Mouse (Mus musculus) neural tube, embryonic 12.5 days (tissue): Measurements from ENCODE around the gene Ifngr2. TPM values are rescaled to one million over a fixed set of nuclear protein-coding genes. Genes with fewer than 3 reads are reported as not detected.

Experiments used
- ATAC-seq: fragments of 200-750 bp; cut with Nextera tagmentation; 2 replicates; pipeline ENCODE4 v1.8.0; 2017; ENCODE audit warnings: low read depth, mild to moderate bottlenecking, moderate TSS enrichment, moderate library complexity; ENCODE audit not compliant: low FRiP score
- H3K27ac ChIP-seq: fragments of 300-500 bp; sonication (generic); 2 replicates; pipeline ENCODE4 v1.5.1; 2016
- H3K27me3 ChIP-seq: fragments of 300-500 bp; sonication (generic); replicated peaks from 2 replicates; pipeline ENCODE4 v1.6.1; 2016; ENCODE audit warnings: mild to moderate bottlenecking
- H3K36me3 ChIP-seq: fragments of 300-500 bp; sonication (generic); 2 replicates; pipeline ENCODE4 v1.6.1; 2016; ENCODE audit warnings: mild to moderate bottlenecking
- H3K4me1 ChIP-seq: fragments of 300-500 bp; sonication (generic); 2 replicates; pipeline ENCODE4 v1.6.1; 2016
- H3K4me2 ChIP-seq: fragments of 300-500 bp; sonication (generic); replicated peaks from 2 replicates; pipeline ENCODE4 v1.6.1; 2016; ENCODE audit warnings: mild to moderate bottlenecking
- H3K4me3 ChIP-seq: fragments of 300-500 bp; sonication (generic); 2 replicates; pipeline ENCODE4 v1.5.1; 2016
- H3K9ac ChIP-seq: fragments of 300-500 bp; sonication (generic); 2 replicates; pipeline ENCODE4 v1.6.1; 2016; ENCODE audit warnings: mild to moderate bottlenecking
- H3K9me3 ChIP-seq: fragments of 300-500 bp; sonication (generic); 2 replicates; pipeline ENCODE4 v1.6.1; 2016; ENCODE audit warnings: mild to moderate bottlenecking
- WGBS: fragments of 180-500 bp; shearing (Covaris S2); methylation state at CpG from one replicate; pipeline ENCODE4 v1.1.7; 2016; 5-methylcytosine and 5-hydroxymethylcytosine counted together
- polyA plus RNA-seq: library from polyadenylated mRNA; unstranded; fragments of >200 nt; fragmentation: Nextera tagmentation; extraction: Ambion mirVana; gene quantifications from 2 replicates; pipeline ENCODE4 v1.2.1, GENCODE M21; 2016

Gene Ifngr2
- 46.9 TPM in 2 replicates for polyA plus RNA-seq

GRCm38 (mm10) chr16:91546836-91547741 lies at the start of gene Ifngr2:
Ifngr2 (plus strand) TSS chr16:91547072.
- peaks cover 24% of the 10 kb centered on the region for H3K4me1 ChIP-seq
- H3K4me3 ChIP-seq = peak within 1 kb of the TSS; percentile 93
- H3K9me3 ChIP-seq = no peaks in the 10 kb centered on the region
- no peaks in the 10 kb centered on the region for H3K27me3 ChIP-seq
- H3K9ac ChIP-seq = peak within 1 kb of the TSS; percentile 93
- peak within 1 kb of the TSS; percentile 76 for H3K4me2 ChIP-seq
- peak; percentile 87 for ATAC-seq
- H3K36me3 ChIP-seq = no peaks in the 10 kb centered on the region
- WGBS = under 1% methylated on average over 59 of the region's 74 CpGs
- no peak within 1 kb of the TSS for H3K27ac ChIP-seq

- Histone ChIP-seq H3K27ac (no peak overlapping the region), H3K4me3 (no peak overlapping the region), H3K4me2 (no peak overlapping the region), H3K4me1 (no peaks in the 10 kb centered on the region), H3K9ac (no peak overlapping the region), H3K9me3 (no peaks in the 10 kb centered on the region), H3K36me3 (peaks cover 87% of the 10 kb centered on the region), H3K27me3 (no peaks in the 10 kb centered on the region)
- ATAC-seq = no peak
- 91% methylated on average over 7 of the region's 7 CpGs for WGBS
These were observed 48.8 kb upstream of the Ifngr2 start for GRCm38 (mm10) chr16:91498041-91498440.

- Histone ChIP-seq H3K27me3 (no peaks in the 10 kb centered on the region), H3K36me3 (peaks cover 74% of the 10 kb centered on the region), H3K4me2 (no peak overlapping the region), H3K9me3 (no peaks in the 10 kb centered on the region), H3K9ac (no peak overlapping the region), H3K27ac (no peak overlapping the region), H3K4me1 (no peaks in the 10 kb centered on the region), H3K4me3 (no peak overlapping the region)
- WGBS = 95% methylated on average over 7 of the region's 7 CpGs
- no peak for ATAC-seq
These were observed 42.2 kb upstream of the Ifngr2 start for GRCm38 (mm10) chr16:91504701-91505100.

GRCm38 (mm10) chr16:91505116-91505601 lies 41.7 kb upstream of the Ifngr2 start:
- H3K4me3 ChIP-seq = no peak overlapping the region
- peaks cover 70% of the 10 kb centered on the region for H3K36me3 ChIP-seq
- no peaks in the 10 kb centered on the region for H3K4me1 ChIP-seq
- H3K9ac ChIP-seq = no peak overlapping the region
- H3K27me3 ChIP-seq = no peaks in the 10 kb centered on the region
- no peak overlapping the region for H3K27ac ChIP-seq
- WGBS = 94% methylated on average over 15 of the region's 15 CpGs
- no peaks in the 10 kb centered on the region for H3K9me3 ChIP-seq
- ATAC-seq = no peak
- H3K4me2 ChIP-seq = no peak overlapping the region

DNA sequence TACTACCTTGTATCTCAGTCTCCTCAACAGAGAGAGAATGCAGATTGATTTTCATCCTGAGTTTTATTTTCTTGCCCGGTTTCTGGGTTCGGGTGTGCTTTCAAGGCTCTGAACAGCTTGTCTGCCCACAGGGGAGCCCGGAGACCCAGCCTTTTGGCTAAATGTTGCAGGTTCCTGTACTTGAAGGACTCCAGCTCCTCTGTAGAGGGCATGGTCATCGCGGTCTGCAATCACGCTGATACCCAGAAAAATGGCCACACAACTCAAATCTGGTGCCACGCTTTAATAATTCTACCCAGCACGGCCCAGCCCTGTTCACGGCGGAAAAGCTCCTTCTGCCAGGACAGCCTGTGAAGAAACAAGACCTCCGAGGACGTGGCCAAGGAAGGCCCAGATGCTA lies 40.5 kb upstream of the Ifngr2 start:
- H3K9me3 ChIP-seq = no peaks in the 10 kb centered on the region
- H3K4me3 ChIP-seq = no peak overlapping the region
- WGBS = 96% methylated on average over 12 of the region's 12 CpGs
- no peak overlapping the region for H3K4me2 ChIP-seq
- H3K4me1 ChIP-seq = no peaks in the 10 kb centered on the region
- H3K27ac ChIP-seq = no peak overlapping the region
- H3K36me3 ChIP-seq = peaks cover 57% of the 10 kb centered on the region
- no peak for ATAC-seq
- H3K9ac ChIP-seq = no peak overlapping the region
- H3K27me3 ChIP-seq = no peaks in the 10 kb centered on the region

DNA sequence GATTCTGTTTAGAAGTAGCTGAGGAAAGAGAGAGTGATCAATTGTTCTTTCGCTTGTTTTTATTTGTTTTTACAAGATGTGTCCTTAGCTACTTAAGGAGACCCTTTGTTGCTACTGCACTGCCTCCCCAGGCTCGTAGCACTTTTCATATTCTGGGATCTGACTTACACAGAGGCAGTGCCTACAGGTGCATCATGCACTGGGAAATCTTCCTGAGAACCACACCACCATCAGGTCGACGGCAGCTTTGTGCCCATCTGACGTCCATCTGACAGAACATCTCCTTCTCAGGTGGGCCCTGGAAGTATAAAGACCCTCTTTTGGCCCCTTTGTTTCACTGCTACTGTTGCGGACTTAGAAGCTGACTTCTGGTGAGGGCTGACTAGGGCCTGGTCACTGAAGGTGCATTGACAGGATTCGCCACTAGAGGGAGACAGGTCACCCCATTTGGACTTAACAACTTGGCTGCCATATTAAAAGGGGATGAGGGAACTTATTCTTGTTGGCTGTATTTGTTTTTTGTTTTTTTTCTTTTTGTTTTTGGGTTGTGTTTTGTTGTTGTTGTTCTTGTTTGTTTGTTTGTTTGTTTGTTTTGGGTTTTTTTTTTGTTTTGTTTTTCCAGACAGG lies 34.6 kb upstream of the Ifngr2 start:
- no peak for ATAC-seq
- Histone ChIP-seq H3K4me1 (no peaks in the 10 kb centered on the region), H3K27me3 (no peaks in the 10 kb centered on the region), H3K4me2 (no peak overlapping the region), H3K9ac (no peak overlapping the region), H3K27ac (no peak overlapping the region), H3K4me3 (no peak overlapping the region), H3K9me3 (no peaks in the 10 kb centered on the region), H3K36me3 (peaks cover 6% of the 10 kb centered on the region)
- WGBS = 34% methylated on average over 7 of the region's 7 CpGs

DNA sequence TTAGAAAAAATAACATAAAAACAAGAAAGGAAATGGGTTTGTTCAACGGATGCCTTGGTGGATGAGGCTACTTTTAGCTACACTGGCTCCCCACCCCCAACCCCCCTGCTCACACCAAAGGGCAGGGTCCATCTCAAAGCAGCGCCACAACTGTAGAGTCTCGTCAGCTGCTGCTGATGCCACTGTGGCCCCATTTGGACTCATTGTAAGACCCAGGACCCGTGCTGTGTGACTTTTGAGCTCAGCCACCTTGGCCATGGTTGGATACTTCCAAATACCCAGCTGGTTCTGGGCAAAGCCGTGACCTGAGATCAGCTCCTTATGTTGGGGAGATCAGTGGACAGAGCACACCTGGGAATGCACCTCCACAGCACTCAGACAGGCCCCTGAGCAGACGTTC lies 33.8 kb upstream of the Ifngr2 start:
- no peak overlapping the region for H3K4me3 ChIP-seq
- no peaks in the 10 kb centered on the region for H3K27me3 ChIP-seq
- no peak overlapping the region for H3K27ac ChIP-seq
- 90% methylated on average over 6 of the region's 6 CpGs for WGBS
- no peaks in the 10 kb centered on the region for H3K36me3 ChIP-seq
- no peak overlapping the region for H3K4me2 ChIP-seq
- H3K9ac ChIP-seq = no peak overlapping the region
- no peak for ATAC-seq
- H3K9me3 ChIP-seq = no peaks in the 10 kb centered on the region
- no peaks in the 10 kb centered on the region for H3K4me1 ChIP-seq

- no peak overlapping the region for H3K4me3 ChIP-seq
- WGBS = 84% methylated on average over 7 of the region's 7 CpGs
These were observed 29.9 kb upstream of the Ifngr2 start for GRCm38 (mm10) chr16:91517020-91517419.

GRCm38 (mm10) chr16:91522040-91522439 lies 24.8 kb upstream of the Ifngr2 start:
- no peak overlapping the region for H3K9ac ChIP-seq
- 90% methylated on average over 5 of the region's 5 CpGs for WGBS

More at GRCm38 (mm10) chr16:91517020-91517419, 29.9 kb upstream of the Ifngr2 start:
- Histone ChIP-seq H3K9me3 (no peaks in the 10 kb centered on the region), H3K9ac (no peak overlapping the region), H3K4me2 (no peak overlapping the region), H3K27ac (no peak overlapping the region), H3K4me1 (no peaks in the 10 kb centered on the region), H3K36me3 (no peaks in the 10 kb centered on the region), H3K27me3 (no peaks in the 10 kb centered on the region)
- ATAC-seq = no peak

GRCm38 (mm10) chr16:91522479-91523309 lies 24.2 kb upstream of the Ifngr2 start:
- H3K27ac ChIP-seq = no peak overlapping the region
- H3K36me3 ChIP-seq = no peaks in the 10 kb centered on the region
- H3K4me2 ChIP-seq = no peak overlapping the region
- no peaks in the 10 kb centered on the region for H3K27me3 ChIP-seq
- no peak overlapping the region; the same call in 1 of the 2 replicates for H3K9ac ChIP-seq
- H3K4me3 ChIP-seq = no peak overlapping the region
- H3K4me1 ChIP-seq = no peaks in the 10 kb centered on the region
- no peak for ATAC-seq
- WGBS = 69% methylated on average over 18 of the region's 18 CpGs
- no peaks in the 10 kb centered on the region for H3K9me3 ChIP-seq

More at GRCm38 (mm10) chr16:91522040-91522439, 24.8 kb upstream of the Ifngr2 start:
- H3K36me3 ChIP-seq = no peaks in the 10 kb centered on the region
- H3K27me3 ChIP-seq = no peaks in the 10 kb centered on the region
- H3K4me3 ChIP-seq = no peak overlapping the region
- no peak overlapping the region for H3K4me2 ChIP-seq
- H3K4me1 ChIP-seq = no peaks in the 10 kb centered on the region
- no peak overlapping the region for H3K27ac ChIP-seq
- no peaks in the 10 kb centered on the region for H3K9me3 ChIP-seq
- no peak for ATAC-seq

DNA sequence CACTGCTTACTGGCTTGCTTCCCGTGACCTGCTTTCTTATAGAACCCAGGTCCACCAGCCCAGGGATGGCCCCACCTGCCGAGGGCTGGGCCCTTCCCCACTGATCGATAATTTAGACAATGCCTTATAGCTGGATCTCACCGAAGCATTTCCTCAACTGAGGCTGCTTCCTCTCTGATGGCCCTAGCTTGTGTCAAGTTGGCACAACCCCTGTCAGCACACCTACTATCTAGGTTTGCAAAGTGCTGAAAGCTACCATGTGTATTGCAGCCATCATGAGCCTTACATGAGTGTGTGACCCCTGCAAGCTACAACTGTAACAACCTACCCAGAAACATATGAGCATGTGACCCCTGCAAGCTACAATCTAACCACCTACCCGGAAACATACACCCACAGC lies 22.7 kb upstream of the Ifngr2 start:
- H3K4me3 ChIP-seq = no peak overlapping the region
- WGBS = 84% methylated on average over 5 of the region's 5 CpGs
- no peak for ATAC-seq
- H3K36me3 ChIP-seq = no peaks in the 10 kb centered on the region
- no peak overlapping the region for H3K9ac ChIP-seq
- no peaks in the 10 kb centered on the region for H3K9me3 ChIP-seq
- no peaks in the 10 kb centered on the region for H3K4me1 ChIP-seq
- H3K27ac ChIP-seq = no peak overlapping the region
- H3K27me3 ChIP-seq = no peaks in the 10 kb centered on the region
- no peak overlapping the region for H3K4me2 ChIP-seq

GRCm38 (mm10) chr16:91526274-91526673 lies 20.6 kb upstream of the Ifngr2 start:
- Histone ChIP-seq H3K4me2 (no peak overlapping the region), H3K4me3 (no peak overlapping the region), H3K36me3 (no peaks in the 10 kb centered on the region), H3K9me3 (no peaks in the 10 kb centered on the region), H3K27ac (no peak overlapping the region), H3K4me1 (no peaks in the 10 kb centered on the region), H3K9ac (no peak overlapping the region), H3K27me3 (no peaks in the 10 kb centered on the region)
- WGBS = 93% methylated on average over 6 of the region's 6 CpGs
- ATAC-seq = no peak
